Mouse (Mus musculus) brain, embryonic 18.5 days (tissue): ENCODE measurements around the gene Erc1.

ENCODE experiments used
- DNase-seq: peaks from one replicate; pipeline ENCODE4 v3.0.0-alpha.2; 2012; ENCODE audit warnings: low read depth, low spot score

Gene Erc1

GRCm38 (mm10) chr6:119587897-119588296, 260.1 kb downstream of the Erc1 start:
- no peak for DNase-seq

DNA sequence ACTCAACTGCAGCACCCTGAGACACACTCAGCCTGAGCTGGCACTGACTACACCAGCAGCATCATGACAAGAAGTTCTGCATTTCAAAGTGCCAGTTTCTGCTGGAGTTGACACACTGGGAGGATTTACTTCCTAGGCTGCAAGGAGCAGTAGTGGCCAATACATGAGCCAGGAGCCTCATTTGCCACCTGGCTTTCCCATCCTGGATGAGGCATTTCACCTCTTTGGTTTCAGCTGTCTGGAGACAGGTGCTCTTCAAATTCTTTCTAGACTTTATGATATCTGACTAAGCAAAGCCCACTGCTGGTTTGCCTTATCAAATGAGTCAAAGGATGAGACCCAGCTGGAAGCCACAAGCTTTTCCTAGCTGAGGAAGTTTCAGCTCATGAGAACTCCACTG, 260.5 kb downstream of the Erc1 start:
- DNase-seq: no peak

- peak; percentile 20 for DNase-seq
Measured at GRCm38 (mm10) chr6:119585652-119586375, 262.2 kb downstream of the Erc1 start.

DNA sequence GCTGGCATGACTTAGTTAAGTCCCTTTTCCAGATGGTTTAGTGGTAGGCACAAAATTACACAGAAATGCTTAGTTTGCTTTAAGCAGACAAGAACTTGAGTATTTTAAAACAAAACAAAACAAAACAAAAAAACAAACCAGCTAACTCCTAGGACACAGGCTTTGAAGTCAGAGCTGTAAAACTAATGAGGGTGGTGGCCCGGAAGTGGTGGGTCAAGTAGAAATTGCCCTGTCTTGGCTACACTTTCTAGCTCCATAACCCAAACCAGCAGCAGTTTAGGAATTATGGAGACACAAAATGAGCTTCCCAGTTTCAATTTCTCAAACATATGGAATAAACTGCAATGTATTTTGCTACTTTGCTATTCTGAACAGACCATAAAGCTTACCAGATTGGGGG, 263.9 kb downstream of the Erc1 start:
- no peak for DNase-seq

DNA sequence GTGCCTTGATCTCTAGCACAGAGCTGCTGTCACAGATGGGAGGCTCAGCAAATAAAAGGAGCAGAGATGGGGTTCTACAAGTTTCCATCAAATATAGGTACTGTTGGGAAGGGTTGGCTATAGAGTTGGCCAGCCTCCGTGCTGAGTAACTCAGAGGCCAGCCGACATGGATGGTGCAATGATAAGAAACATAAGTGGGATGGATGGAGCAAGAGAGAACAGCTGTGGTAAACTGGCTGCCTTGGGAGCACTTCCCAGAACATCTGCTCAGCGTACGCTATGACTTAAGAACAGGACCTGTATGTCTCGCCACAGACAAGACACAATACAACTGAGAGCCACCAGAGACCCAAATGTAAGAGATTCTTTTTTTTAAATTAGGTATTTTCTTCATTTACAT, 264.8 kb downstream of the Erc1 start:
- DNase-seq: no peak

GRCm38 (mm10) chr6:119576706-119577105, 271.3 kb downstream of the Erc1 start:
- DNase-seq: no peak

- no peak for DNase-seq
Measured at GRCm38 (mm10) chr6:119575331-119575730, 272.6 kb downstream of the Erc1 start.

DNA sequence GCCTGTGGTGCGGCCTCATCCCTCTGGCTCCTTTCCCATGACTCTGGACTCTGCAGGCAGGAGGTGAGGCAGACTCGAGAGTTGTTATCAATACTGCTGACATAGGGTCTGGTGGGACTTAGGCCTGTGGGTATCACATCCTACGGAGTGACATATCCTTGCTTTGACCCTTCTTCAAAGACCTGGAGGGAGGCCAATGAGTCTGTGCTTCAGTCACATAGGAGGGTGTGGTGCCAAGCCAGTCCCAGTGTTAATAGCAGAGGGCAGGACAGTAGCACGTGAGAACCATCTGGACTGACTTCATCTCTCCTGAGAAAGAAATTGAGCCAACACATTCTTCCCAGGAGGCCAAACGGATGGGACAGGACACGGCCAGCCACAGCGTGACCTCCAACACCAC, 275.7 kb downstream of the Erc1 start:
- DNase-seq: no peak

- no peak for DNase-seq
Measured at GRCm38 (mm10) chr6:119570797-119571196, 277.2 kb downstream of the Erc1 start.

DNA sequence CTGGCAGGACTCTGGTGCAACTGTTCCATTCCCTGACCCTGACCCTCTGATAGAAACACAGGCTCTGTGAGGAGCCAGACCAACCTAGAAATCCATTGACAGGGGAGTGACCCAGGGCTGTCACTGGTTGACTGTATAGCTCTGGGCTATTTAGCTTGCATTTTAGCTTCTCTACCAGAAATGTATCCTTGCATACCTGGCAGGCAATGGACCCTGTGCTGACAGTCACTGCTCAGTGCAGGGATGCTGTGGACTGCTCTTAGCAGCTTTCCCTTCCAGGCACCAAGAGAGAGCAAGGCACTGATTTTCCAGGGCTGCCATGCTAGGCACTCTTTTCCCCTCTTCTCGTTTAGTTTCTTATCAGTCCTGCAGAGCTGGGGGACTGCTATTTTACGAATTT, 279.6 kb downstream of the Erc1 start:
- no peak for DNase-seq

- DNase-seq: no peak
Measured at GRCm38 (mm10) chr6:119565451-119566379, 282.3 kb downstream of the Erc1 start.

DNA sequence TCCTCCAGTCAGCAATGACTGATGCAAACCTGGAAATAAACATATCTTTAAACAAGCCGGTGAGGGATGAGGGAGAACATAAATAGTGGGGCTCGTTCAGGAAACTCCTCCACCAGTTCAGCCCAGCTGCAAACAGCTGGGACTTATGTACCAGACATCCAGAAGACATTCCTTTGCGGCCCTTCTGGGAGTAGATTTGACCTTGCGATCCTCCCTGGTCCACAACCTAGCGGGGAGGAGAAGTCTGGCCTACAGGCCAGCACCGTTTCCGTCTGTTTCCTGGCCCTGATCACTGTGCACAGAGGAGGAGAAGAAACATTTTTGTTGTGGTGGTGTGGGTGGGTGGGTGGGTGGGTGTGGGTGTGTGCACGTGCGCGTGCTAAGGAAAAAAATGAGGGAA, 285.4 kb downstream of the Erc1 start:
- DNase-seq: no peak

DNA sequence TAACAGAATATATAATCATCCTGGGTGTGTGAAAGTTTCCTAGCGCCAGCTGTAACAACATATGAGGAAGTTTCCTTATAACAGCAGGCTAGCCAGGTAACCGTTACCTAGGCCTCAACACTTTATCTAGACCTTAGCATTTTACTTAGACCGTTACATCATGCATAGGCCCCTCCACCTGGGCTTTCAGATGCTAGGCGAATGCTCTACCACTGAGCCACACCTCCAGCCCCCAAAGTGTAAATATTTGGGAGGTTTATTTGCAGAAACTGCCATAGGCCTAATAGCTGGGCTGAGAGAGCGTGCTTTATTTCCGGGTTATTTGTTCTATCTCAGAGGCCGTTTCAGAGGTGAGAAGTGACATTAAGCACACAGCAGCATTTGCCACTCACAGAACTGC, 289.1 kb downstream of the Erc1 start:
- DNase-seq: no peak

- no peak for DNase-seq
Measured at GRCm38 (mm10) chr6:119554439-119554838, 293.5 kb downstream of the Erc1 start.

DNA sequence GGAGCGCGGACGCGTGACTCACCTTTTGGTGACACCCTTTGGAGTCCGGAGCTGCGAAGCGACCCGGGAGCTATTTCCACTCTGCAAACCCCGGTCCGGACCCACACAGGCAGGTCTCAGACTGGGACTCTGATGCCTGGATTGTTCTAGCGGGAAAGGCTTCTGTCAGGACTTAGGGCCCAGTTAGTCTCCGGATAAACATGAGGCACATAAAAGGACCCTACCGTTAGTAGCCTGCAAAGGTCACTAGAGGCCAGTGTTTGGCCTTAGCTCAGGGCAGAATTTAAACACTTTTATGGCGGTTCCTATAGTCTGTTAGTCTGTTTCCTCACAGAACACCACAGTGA, 303.5 kb downstream of the Erc1 start:
- no peak for DNase-seq

DNA sequence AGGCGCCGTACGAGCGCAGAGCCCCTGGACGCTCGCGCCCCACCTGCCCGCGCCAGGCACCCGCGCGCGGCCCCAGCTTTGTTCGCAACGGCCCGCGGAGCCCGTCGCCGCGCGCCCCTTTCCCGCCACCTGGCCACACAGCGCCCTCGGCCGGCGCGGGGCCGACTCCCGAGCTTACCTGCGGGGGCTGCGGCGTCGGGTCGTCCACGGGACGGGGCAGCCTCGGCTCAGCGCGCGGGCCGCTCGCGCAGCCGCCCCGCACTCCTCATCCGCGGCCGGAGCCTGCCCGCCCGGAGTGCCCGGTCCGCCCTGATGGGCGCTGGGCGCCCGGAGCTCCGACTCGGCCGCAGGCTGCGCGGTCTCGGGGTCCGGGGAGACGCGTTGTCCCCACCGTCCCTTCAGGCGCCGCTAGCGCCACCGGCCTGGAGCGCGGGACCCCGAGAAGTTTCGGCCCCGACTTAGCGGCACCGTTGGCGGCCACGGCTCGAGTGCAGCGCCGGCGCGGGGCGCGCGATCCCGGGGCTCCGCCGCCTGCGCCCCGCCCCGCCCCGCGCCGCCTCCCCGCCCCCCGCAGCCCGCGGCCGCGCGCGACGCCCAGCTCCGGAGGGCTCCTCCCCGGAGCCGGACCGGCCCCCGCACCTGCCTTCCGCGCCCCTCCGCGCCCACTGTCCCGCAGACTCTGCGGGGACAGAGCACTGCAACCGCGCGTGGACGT, 304.0 kb downstream of the Erc1 start, which contains the start of gene Wnt5b:
TSS of gene Wnt5b (minus strand) at position 545 of the 715 bp plus-strand sequence.
- DNase-seq: no peak

DNA sequence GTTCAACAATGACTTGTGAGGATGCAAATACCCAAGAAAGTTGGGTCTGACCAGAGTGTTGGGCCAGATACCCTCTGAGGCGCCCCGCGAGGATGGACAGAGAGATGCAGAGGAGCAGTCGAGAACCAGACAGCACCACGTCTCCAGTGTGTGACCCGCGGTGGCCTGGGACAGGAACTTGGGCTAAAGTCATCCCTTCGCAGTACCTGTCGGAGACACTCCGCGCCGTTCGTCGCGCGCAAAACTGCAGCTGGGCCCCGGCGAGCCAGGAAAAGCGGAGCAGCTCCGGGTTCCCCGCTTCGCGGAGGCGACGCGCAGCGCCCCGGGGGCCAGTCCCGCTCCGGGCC, 304.5 kb downstream of the Erc1 start:
- DNase-seq: no peak

DNA sequence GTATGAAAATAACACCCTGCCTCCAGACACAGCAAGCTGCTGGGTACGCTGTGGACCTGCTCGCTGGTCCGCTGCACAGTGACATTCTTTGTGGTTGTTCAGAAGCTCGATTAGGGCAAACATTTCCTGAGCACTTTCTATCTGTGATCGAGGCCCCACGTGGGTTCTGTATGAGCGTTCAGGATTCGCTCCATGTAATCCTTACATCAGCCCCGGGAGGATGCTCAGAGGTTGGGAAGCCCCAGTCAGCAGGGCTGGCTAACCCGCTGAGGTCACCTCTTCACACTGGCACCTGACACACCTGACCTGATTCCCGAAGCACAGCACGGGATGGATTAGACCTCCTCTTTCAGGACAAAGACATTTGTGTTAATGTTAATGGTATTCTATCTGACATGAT, 312.1 kb downstream of the Erc1 start:
- no peak for DNase-seq

GRCm38 (mm10) chr6:119533170-119533709, 314.7 kb downstream of the Erc1 start:
- DNase-seq: no peak

DNA sequence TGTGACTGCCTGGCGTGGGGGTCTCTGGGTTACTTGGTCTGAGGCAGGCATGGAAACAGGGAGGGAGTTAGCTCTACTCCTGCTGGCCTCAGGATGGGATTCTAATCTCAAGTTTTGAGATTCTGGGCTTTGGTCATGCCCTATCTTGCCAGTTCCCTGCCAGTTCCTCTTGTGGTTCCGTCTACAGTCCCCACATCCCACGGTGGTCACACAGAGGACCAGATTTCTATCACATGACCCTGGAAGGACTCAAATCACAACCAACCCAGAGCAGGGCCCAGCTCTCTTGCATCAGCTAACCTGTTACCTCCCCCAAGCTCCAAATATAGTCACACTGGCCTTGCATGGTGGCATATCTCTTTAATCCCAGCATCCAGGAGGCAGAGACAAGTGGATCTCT, 318.3 kb downstream of the Erc1 start:
- no peak for DNase-seq

- DNase-seq: no peak
Measured at GRCm38 (mm10) chr6:119526498-119526897, 321.5 kb downstream of the Erc1 start.

GRCm38 (mm10) chr6:119521931-119522391, 326.0 kb downstream of the Erc1 start:
- DNase-seq: no peak
